Mouse (Mus musculus) megakaryocyte, embryonic 14.5 days (primary cell): ENCODE data around the gene Tstd3. TPM values are rescaled to one million over a fixed set of nuclear protein-coding genes. Genes with fewer than 3 reads are reported as not detected.

ENCODE experiments used
- H3K27me3 ChIP-seq: replicated peaks from 2 replicates; pipeline ENCODE3; 2012; ENCODE audit warnings: inconsistent platforms
- H3K36me3 ChIP-seq: replicated peaks from 2 replicates; pipeline ENCODE3; 2012; ENCODE audit warnings: low read length, inconsistent platforms, mixed read lengths
- H3K4me1 ChIP-seq: 2 replicates; pipeline ENCODE4 v1.6.1; 2012; ENCODE audit warnings: inconsistent platforms
- H3K4me3 ChIP-seq: replicated peaks from 2 replicates; pipeline ENCODE3; 2012; ENCODE audit warnings: moderate library complexity, mild to moderate bottlenecking, inconsistent platforms
- H3K9me3 ChIP-seq: 2 replicates; pipeline ENCODE4 v1.6.1; 2012; ENCODE audit warnings: inconsistent platforms
- FLI1 ChIP-seq: IDR thresholded peaks from 2 replicates; pipeline ENCODE4 v1.6.1; 2012; ENCODE audit warnings: low read length, inconsistent platforms, mixed read lengths
- GATA1 ChIP-seq: IDR thresholded peaks from 3 replicates; pipeline ENCODE4 v1.6.1; 2012; ENCODE audit warnings: mixed read lengths, low read length, inconsistent platforms, borderline replicate concordance
- polyA plus RNA-seq: library from polyadenylated mRNA; stranded (reverse); fragments of >175 nt; gene quantifications from 2 replicates; pipeline ENCODE4 v1.2.3, GENCODE M21; 2012; ENCODE audit warnings: low replicate concordance; ENCODE audit not compliant: insufficient read depth

Tstd3 gene
- polyA plus RNA-seq, 1 experiment = 8.2 TPM

GRCm38 (mm10) chr4:21780816-21781726, 14.1 kb upstream of the Tstd3 start:
- no peak overlapping the region for H3K4me3 ChIP-seq
- H3K4me1 ChIP-seq = peaks cover 19% of the 10 kb centered on the region
- TF ChIP-seq FLI1 = no peak
- TF ChIP-seq GATA1 = no peak
- H3K9me3 ChIP-seq = no peaks in the 10 kb centered on the region
- peaks cover 62% of the 10 kb centered on the region for H3K36me3 ChIP-seq
- no peaks in the 10 kb centered on the region for H3K27me3 ChIP-seq

DNA sequence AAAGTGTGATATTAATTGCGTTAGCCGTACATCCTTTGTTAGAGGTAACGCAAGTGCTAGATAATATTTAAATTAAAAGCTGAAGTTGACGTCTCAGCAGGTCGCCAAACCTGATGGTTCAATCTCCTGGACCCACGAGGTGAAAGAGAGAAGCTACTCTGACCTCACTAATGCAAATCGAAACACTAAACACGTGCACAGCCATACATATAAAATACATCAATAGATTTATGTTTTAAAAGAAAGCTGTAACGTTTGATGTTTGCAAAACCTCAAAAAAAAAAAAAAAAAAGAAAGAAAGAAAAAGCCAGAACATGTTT, 9.9 kb upstream of the Tstd3 start:
- Histone ChIP-seq H3K27me3 (no peaks in the 10 kb centered on the region), H3K36me3 (peaks cover 25% of the 10 kb centered on the region), H3K9me3 (no peaks in the 10 kb centered on the region), H3K4me1 (peaks cover 41% of the 10 kb centered on the region), H3K4me3 (peak overlapping the region; percentile 95)
- TF ChIP-seq GATA1 (no peak), FLI1 (no peak)

- peaks cover 41% of the 10 kb centered on the region for H3K4me1 ChIP-seq
- peaks cover 19% of the 10 kb centered on the region for H3K36me3 ChIP-seq
- H3K9me3 ChIP-seq = no peaks in the 10 kb centered on the region
- TF ChIP-seq FLI1 (no peak), GATA1 (no peak)
- no peaks in the 10 kb centered on the region for H3K27me3 ChIP-seq
- peak overlapping the region; percentile 95 for H3K4me3 ChIP-seq
Measured at GRCm38 (mm10) chr4:21776091-21776945, 9.3 kb upstream of the Tstd3 start.

DNA sequence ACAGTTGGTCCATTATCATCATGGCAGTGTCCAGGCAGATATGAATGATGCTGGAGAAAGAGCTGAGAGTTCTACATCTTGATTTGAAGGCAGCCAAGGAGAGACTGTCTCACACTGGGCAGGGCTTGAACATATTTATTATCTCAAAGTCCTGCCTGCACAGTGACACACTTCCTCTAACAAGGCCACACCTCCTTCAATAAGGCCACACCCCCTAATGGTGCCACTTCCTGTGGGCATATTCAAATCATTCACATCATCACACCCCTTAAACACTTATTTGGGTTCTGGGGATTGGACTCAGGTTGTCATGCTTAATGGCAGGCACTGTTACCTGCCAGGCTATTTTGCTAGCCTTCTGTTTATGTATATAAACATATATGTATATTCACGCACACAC, 5.3 kb upstream of the Tstd3 start:
- Histone ChIP-seq H3K36me3 (peaks cover 8% of the 10 kb centered on the region), H3K4me3 (no peak overlapping the region), H3K4me1 (peaks cover 28% of the 10 kb centered on the region), H3K9me3 (peaks cover 18% of the 10 kb centered on the region), H3K27me3 (no peaks in the 10 kb centered on the region)
- TF ChIP-seq FLI1 (no peak), GATA1 (no peak)

DNA sequence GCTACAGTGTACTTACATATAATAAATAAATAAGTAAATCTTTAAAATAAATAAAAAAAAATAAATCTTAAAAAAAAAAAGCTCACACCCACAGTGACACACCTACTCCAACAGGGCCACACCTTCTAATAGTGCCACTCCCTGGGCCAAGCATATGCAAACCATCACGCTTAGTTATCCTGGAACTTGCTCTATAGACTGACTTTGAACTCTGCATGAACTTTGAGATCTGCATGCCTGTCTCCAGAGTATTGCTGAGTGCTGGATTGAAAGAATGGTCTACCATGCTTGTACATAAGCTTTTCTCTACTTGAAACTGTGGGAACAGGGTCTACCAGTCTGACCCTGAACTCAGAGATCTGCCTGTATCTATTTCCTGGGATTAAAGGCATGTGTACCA, 4.1 kb upstream of the Tstd3 start:
- peaks cover 25% of the 10 kb centered on the region for H3K4me1 ChIP-seq
- no peak overlapping the region for H3K4me3 ChIP-seq
- H3K27me3 ChIP-seq = no peaks in the 10 kb centered on the region
- peaks cover 8% of the 10 kb centered on the region for H3K36me3 ChIP-seq
- H3K9me3 ChIP-seq = peaks cover 18% of the 10 kb centered on the region
- no peak for TF ChIP-seq GATA1
- TF ChIP-seq FLI1 = no peak

DNA sequence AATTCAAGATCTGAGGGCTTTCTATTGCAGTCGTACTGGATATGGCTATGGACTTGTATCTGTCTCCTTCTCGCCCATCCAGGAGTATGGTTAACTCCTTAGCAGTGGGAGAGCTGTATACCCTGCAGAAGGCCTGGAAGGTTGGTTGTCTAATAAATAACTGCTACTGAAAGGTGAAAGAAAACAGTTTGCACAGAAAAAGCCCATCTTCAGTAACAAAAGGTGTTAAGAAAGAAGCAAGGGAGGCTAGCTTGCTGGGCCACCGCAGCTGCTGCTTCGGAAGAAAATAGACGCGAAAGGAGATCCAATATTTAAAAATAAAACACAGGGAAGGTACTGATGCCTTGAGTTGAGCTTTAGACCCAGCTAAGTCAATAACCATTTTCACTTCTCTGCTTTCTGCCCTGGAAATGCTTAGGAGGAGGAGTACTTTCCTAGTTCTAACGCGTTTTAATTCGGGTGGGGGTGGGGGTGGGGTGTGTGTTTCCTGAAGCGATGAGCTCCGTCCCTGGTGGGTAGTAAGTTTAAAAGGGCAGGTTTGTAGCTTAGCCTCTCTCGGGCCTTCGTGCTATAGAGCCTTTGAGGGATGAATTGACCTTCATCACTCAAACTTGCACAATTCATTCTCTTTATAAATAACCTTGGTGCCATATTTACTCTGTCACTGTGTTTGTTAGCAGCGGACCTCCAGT, 695 bp downstream of the Tstd3 start:
- H3K9me3 ChIP-seq = peaks cover 18% of the 10 kb centered on the region
- peaks cover 18% of the 10 kb centered on the region for H3K36me3 ChIP-seq
- peaks cover 10% of the 10 kb centered on the region; the same call in 1 of the 2 replicates for H3K4me1 ChIP-seq
- TF ChIP-seq FLI1 (no peak), GATA1 (no peak)
- no peaks in the 10 kb centered on the region for H3K27me3 ChIP-seq
- peak overlapping the region; percentile 96 for H3K4me3 ChIP-seq

- peaks cover 15% of the 10 kb centered on the region; the same call in 1 of the 2 replicates for H3K4me1 ChIP-seq
- H3K9me3 ChIP-seq = peaks cover 7% of the 10 kb centered on the region; the same call in 1 of the 2 replicates
- no peaks in the 10 kb centered on the region for H3K27me3 ChIP-seq
- TF ChIP-seq FLI1 (no peak), GATA1 (no peak)
- peaks cover 32% of the 10 kb centered on the region for H3K36me3 ChIP-seq
- no peak overlapping the region for H3K4me3 ChIP-seq
Measured at GRCm38 (mm10) chr4:21763827-21764226, 3.2 kb downstream of the Tstd3 start.

DNA sequence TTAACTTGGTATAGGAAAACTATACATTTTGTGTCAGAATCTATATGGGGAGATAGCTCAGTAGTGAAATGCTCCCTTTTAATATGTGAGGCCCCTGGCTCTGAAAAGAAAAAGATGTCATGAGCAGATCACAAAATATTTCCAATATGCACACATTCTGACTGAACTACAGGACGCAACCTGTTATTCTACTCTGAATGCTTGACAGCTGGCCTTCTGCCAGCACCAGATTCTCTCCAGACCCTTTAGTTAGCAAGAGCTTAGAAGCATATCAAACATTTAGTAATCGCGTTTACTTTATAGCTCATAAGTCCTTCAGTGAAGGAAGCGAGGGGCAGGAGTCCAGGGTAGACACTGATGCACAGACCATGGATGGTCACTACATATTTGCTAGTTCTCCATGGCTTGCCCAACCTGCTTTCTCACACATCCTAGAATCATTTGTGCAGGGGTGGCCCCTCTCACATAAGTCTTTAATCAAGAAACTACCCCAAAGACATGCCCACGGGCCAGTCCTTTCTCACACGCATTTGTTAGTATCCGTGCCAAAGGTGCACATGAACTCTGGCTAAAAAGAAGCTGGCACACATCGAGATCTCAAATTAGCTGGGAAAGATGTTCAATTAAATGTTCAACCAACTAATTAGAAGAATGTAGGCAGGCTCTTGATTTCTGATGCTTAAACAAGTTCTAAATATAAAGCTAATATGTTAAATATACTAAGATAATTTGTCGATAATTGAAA, 5.4 kb downstream of the Tstd3 start:
- Histone ChIP-seq H3K9me3 (peaks cover 6% of the 10 kb centered on the region; the same call in 1 of the 2 replicates), H3K4me1 (peaks cover 15% of the 10 kb centered on the region; the same call in 1 of the 2 replicates), H3K4me3 (no peak overlapping the region), H3K27me3 (no peaks in the 10 kb centered on the region), H3K36me3 (peaks cover 53% of the 10 kb centered on the region)
- no peak for TF ChIP-seq FLI1

DNA sequence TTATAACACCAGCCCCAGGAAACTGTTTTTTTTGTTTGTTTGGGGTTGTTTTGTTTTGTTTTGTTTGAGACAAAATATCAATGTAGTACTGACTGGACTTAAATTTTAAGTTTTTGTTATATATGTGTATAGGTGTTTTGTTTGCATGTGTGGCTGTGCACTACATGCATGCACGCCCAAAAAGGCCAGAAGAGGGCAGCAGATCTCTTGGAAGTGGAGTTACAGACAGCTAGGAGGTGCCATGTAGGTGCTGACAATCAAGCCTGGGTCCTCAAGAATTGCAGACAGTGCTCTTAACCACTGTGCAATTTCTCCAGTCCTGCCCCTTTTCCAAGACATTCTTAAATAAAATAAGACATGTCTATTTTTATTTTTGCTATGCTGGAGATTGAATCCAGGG, 8.2 kb downstream of the Tstd3 start:
- peaks cover 6% of the 10 kb centered on the region; the same call in 1 of the 2 replicates for H3K9me3 ChIP-seq
- TF ChIP-seq FLI1 (no peak), GATA1 (no peak)
- H3K27me3 ChIP-seq = no peaks in the 10 kb centered on the region
- H3K4me1 ChIP-seq = peaks cover 21% of the 10 kb centered on the region
- H3K36me3 ChIP-seq = peaks cover 58% of the 10 kb centered on the region
- H3K4me3 ChIP-seq = no peak overlapping the region
